Mouse (Mus musculus) forebrain, embryonic 10.5 days (tissue): ENCODE data around the gene Ptpn13. TPM values are rescaled to one million over a fixed set of nuclear protein-coding genes. Genes with fewer than 3 reads are reported as not detected.
A peak's percentile ranks its signal among the peaks of the same experiment; 100 is the strongest.

Experiments
- DNase-seq: peaks from one replicate; pipeline ENCODE4 v3.0.0-alpha.2; 2017; ENCODE audit warnings: low spot score; ENCODE audit errors: extremely low spot score
- H3K27ac ChIP-seq: fragments of 300-500 bp; sonication (generic); 2 replicates; pipeline ENCODE4 v1.5.1; 2016; ENCODE audit warnings: mild to moderate bottlenecking
- H3K27me3 ChIP-seq: fragments of 300-500 bp; sonication (generic); 2 replicates; pipeline ENCODE4 v1.6.1; 2016; ENCODE audit warnings: mild to moderate bottlenecking; ENCODE audit not compliant: poor library complexity, severe bottlenecking
- H3K36me3 ChIP-seq: fragments of 300-500 bp; sonication (generic); replicated peaks from 2 replicates; pipeline ENCODE4 v1.6.1; 2016; ENCODE audit warnings: mild to moderate bottlenecking, moderate library complexity
- H3K4me1 ChIP-seq: fragments of 300-500 bp; sonication (generic); 2 replicates; pipeline ENCODE4 v1.6.1; 2016
- H3K4me3 ChIP-seq: fragments of 300-500 bp; sonication (generic); 2 replicates; pipeline ENCODE4 v1.5.1; 2016; ENCODE audit warnings: mild to moderate bottlenecking, moderate library complexity
- H3K9me3 ChIP-seq: fragments of 300-500 bp; sonication (generic); 2 replicates; pipeline ENCODE4 v1.6.1; 2016; ENCODE audit warnings: mild to moderate bottlenecking, moderate library complexity
- WGBS: fragments of 180-500 bp; shearing (Covaris S2); methylation state at CpG from one replicate; pipeline ENCODE4 v1.1.7; 2016; 5-methylcytosine and 5-hydroxymethylcytosine counted together
- polyA plus RNA-seq: library from polyadenylated mRNA; unstranded; fragments of >200 nt; fragmentation: Nextera tagmentation; extraction: Ambion mirVana; gene quantifications from 2 replicates; pipeline ENCODE4 v1.2.1, GENCODE M21; 2016

The Ptpn13 gene
- 19.7 TPM in 2 replicates for polyA plus RNA-seq

- 1% methylated on average over 46 of the region's 55 CpGs for WGBS
- no peaks in the 10 kb centered on the region for H3K9me3 ChIP-seq
- H3K36me3 ChIP-seq = peaks cover 4% of the 10 kb centered on the region
- H3K27me3 ChIP-seq = peaks cover 20% of the 10 kb centered on the region
- DNase-seq = peak; percentile 96
- peaks cover 90% of the 10 kb centered on the region for H3K4me1 ChIP-seq
- peak within 1 kb of the TSS; percentile 95 for H3K27ac ChIP-seq
- H3K4me3 ChIP-seq = peak within 1 kb of the TSS; percentile 97
These were observed at the start of gene Ptpn13 for GRCm38 (mm10) chr5:103424678-103425319. Gene Ptpn13, plus strand, starts transcription at chr5:103425192.

DNA sequence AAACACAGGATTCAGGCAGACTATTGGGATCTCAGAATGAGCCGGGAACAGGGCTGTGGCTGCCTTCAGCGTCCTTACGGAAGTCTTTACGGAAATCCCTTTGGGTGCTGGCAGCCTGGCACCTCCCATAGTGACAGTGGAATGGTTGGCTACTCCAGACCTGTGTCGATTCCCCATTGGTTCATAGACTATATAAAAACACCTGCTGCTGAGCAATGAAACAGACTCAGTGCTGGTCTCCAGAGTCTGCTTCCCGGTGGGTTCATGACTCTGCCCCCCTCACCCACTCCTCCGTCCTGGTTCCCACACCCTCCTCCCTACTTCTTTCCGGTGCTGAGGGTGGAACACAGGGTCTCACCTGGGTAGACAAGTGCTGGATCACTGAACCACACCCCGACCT, 49.8 kb upstream of the Ptpn13 start:
- Histone ChIP-seq H3K4me3 (no peak overlapping the region), H3K9me3 (no peaks in the 10 kb centered on the region), H3K36me3 (no peaks in the 10 kb centered on the region), H3K27ac (no peak overlapping the region), H3K27me3 (peaks cover 16% of the 10 kb centered on the region), H3K4me1 (peaks cover 12% of the 10 kb centered on the region)
- no peak for DNase-seq
- WGBS = 93% methylated on average over 9 of the region's 9 CpGs

- DNase-seq = no peak
- Histone ChIP-seq H3K9me3 (no peaks in the 10 kb centered on the region), H3K27ac (no peak overlapping the region), H3K4me3 (no peak overlapping the region), H3K4me1 (peaks cover 24% of the 10 kb centered on the region), H3K27me3 (peaks cover 16% of the 10 kb centered on the region), H3K36me3 (no peaks in the 10 kb centered on the region)
- 70% methylated on average over 17 of the region's 17 CpGs for WGBS
These were observed 48.4 kb upstream of the Ptpn13 start for GRCm38 (mm10) chr5:103376354-103377295.

GRCm38 (mm10) chr5:103377493-103378130, 47.4 kb upstream of the Ptpn13 start:
- Histone ChIP-seq H3K27ac (no peak overlapping the region), H3K27me3 (peaks cover 16% of the 10 kb centered on the region), H3K4me1 (peaks cover 25% of the 10 kb centered on the region), H3K9me3 (no peaks in the 10 kb centered on the region), H3K36me3 (no peaks in the 10 kb centered on the region), H3K4me3 (no peak overlapping the region)
- DNase-seq = no peak
- WGBS = 55% methylated on average over 12 of the region's 12 CpGs

GRCm38 (mm10) chr5:103380785-103381527, 44.0 kb upstream of the Ptpn13 start:
- Histone ChIP-seq H3K4me1 (peaks cover 25% of the 10 kb centered on the region), H3K27ac (peak overlapping the region; percentile 13; the same call in 1 of the 2 replicates), H3K36me3 (no peaks in the 10 kb centered on the region), H3K4me3 (no peak overlapping the region), H3K9me3 (no peaks in the 10 kb centered on the region), H3K27me3 (peaks cover 8% of the 10 kb centered on the region)
- WGBS = 56% methylated on average over 11 of the region's 11 CpGs
- DNase-seq = no peak

DNA sequence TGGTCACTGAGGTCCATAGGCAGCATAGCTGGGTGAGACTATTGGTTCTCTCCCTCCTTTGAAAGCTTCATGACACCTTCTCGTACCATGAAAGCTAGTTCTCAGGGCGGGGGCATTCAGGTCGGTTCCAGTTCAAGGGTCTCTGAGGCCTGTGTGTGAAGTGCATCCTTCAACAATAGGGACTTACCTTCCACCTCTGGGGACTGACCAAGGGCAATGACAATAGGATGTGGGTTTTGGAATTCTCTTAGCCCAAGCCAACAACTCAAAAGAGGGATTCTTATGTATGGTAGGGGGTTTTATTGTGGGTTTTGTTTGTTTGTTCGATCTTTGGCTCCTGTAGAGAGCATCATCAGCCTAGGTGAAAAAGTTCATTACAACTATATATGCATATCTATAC, 42.0 kb upstream of the Ptpn13 start:
- H3K9me3 ChIP-seq = no peaks in the 10 kb centered on the region
- H3K36me3 ChIP-seq = no peaks in the 10 kb centered on the region
- WGBS = 91% methylated on average over 4 of the region's 4 CpGs
- H3K27me3 ChIP-seq = no peaks in the 10 kb centered on the region; the same call in 1 of the 2 replicates
- H3K4me3 ChIP-seq = no peak overlapping the region
- H3K27ac ChIP-seq = no peak overlapping the region
- DNase-seq = no peak
- H3K4me1 ChIP-seq = peaks cover 20% of the 10 kb centered on the region

- DNase-seq = no peak
- 87% methylated on average over 7 of the region's 7 CpGs for WGBS
- no peak overlapping the region for H3K27ac ChIP-seq
- no peaks in the 10 kb centered on the region for H3K9me3 ChIP-seq
- H3K36me3 ChIP-seq = no peaks in the 10 kb centered on the region
- peaks cover 21% of the 10 kb centered on the region for H3K4me1 ChIP-seq
- H3K27me3 ChIP-seq = no peaks in the 10 kb centered on the region
- H3K4me3 ChIP-seq = no peak overlapping the region
These were observed 41.0 kb upstream of the Ptpn13 start for GRCm38 (mm10) chr5:103384021-103384420.

- Histone ChIP-seq H3K27me3 (no peaks in the 10 kb centered on the region), H3K36me3 (no peaks in the 10 kb centered on the region), H3K9me3 (no peaks in the 10 kb centered on the region), H3K4me3 (no peak overlapping the region), H3K4me1 (peaks cover 12% of the 10 kb centered on the region), H3K27ac (0 out of 2 replicates have a peak overlapping the region, but pooled peaks have one; percentile 20)
- no peak for DNase-seq
- WGBS = 79% methylated on average over 8 of the region's 8 CpGs
These were observed 37.4 kb upstream of the Ptpn13 start for GRCm38 (mm10) chr5:103387540-103388026.

- WGBS = 88% methylated on average over 5 of the region's 5 CpGs
- Histone ChIP-seq H3K4me1 (peaks cover 30% of the 10 kb centered on the region), H3K4me3 (no peak overlapping the region), H3K36me3 (no peaks in the 10 kb centered on the region), H3K27me3 (no peaks in the 10 kb centered on the region), H3K27ac (no peak overlapping the region), H3K9me3 (no peaks in the 10 kb centered on the region)
- DNase-seq = no peak
These were observed 35.6 kb upstream of the Ptpn13 start for GRCm38 (mm10) chr5:103389415-103389814.

- no peak overlapping the region for H3K27ac ChIP-seq
- DNase-seq = no peak
- H3K9me3 ChIP-seq = no peaks in the 10 kb centered on the region
- no peaks in the 10 kb centered on the region for H3K27me3 ChIP-seq
- no peaks in the 10 kb centered on the region for H3K36me3 ChIP-seq
- peaks cover 33% of the 10 kb centered on the region for H3K4me1 ChIP-seq
- WGBS = 16% methylated on average over 4 of the region's 4 CpGs
- H3K4me3 ChIP-seq = no peak overlapping the region
These were observed 31.8 kb upstream of the Ptpn13 start for GRCm38 (mm10) chr5:103393220-103393619.

GRCm38 (mm10) chr5:103393752-103394151, 31.2 kb upstream of the Ptpn13 start:
- Histone ChIP-seq H3K36me3 (no peaks in the 10 kb centered on the region), H3K27ac (no peak overlapping the region), H3K27me3 (no peaks in the 10 kb centered on the region), H3K4me3 (no peak overlapping the region), H3K9me3 (no peaks in the 10 kb centered on the region), H3K4me1 (peaks cover 34% of the 10 kb centered on the region)
- WGBS = 64% methylated on average over 16 of the region's 16 CpGs
- no peak for DNase-seq

DNA sequence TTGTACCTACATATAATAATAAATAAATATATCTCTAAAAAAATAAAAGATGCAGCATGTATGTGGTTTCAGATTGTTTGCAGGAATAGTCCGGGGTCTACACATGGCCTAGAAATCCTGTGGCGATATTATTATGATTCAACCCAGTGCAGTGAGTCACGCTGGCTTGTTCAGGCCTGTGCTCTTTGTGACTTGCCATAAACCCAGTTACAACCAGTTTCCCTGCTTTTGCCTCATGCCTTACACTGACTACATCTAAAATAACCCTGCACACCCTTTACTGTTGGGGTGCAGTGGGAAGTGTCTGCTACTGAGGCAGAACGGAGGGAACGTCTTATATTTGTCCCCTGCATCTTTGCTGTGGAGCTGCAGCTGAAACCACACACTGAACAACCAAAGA, 29.3 kb upstream of the Ptpn13 start:
- Histone ChIP-seq H3K4me3 (no peak overlapping the region), H3K9me3 (no peaks in the 10 kb centered on the region), H3K36me3 (no peaks in the 10 kb centered on the region), H3K27me3 (no peaks in the 10 kb centered on the region), H3K4me1 (peaks cover 34% of the 10 kb centered on the region), H3K27ac (no peak overlapping the region)
- DNase-seq = no peak
- 92% methylated on average over 5 of the region's 5 CpGs for WGBS
